Mouse (Mus musculus) liver, adult 2 months (tissue): ENCODE data around the gene Gls2. TPM values are rescaled to one million over a fixed set of nuclear protein-coding genes. Genes with fewer than 3 reads are reported as not detected.

Source experiments
- DNase-seq: peaks from one replicate; pipeline ENCODE4 v3.0.0-alpha.2; 2011; ENCODE audit warnings: low read depth, low spot score; ENCODE audit errors: extremely low read depth
- H3K27ac ChIP-seq: fragments of 200-500 bp; replicated peaks from 2 replicates; pipeline ENCODE4 v1.5.1; 2012; ENCODE audit warnings: low read depth, mild to moderate bottlenecking, control low read depth, inconsistent platforms, low read length; ENCODE audit not compliant: insufficient read depth
- H3K27me3 ChIP-seq: fragments of 200-500 bp; 2 replicates; pipeline ENCODE4 v1.6.1; 2012; ENCODE audit warnings: mild to moderate bottlenecking, moderate library complexity, low read length, inconsistent platforms; ENCODE audit not compliant: control insufficient read depth, insufficient read depth
- H3K36me3 ChIP-seq: fragments of 200-500 bp; 2 replicates; pipeline ENCODE4 v1.6.1; 2012; ENCODE audit warnings: low read length, inconsistent platforms; ENCODE audit not compliant: control insufficient read depth, insufficient read depth
- H3K4me1 ChIP-seq: fragments of 200-500 bp; 2 replicates; pipeline ENCODE4 v1.6.1; 2011; ENCODE audit warnings: low read length; ENCODE audit not compliant: control insufficient read depth, insufficient read depth
- H3K4me3 ChIP-seq: fragments of 200-500 bp; 2 replicates; pipeline ENCODE4 v1.5.1; 2011; ENCODE audit warnings: low read depth, mild to moderate bottlenecking, control low read depth, low read length, moderate library complexity; ENCODE audit not compliant: insufficient read depth
- H3K79me2 ChIP-seq: fragments of 200-500 bp; 2 replicates; pipeline ENCODE4 v1.6.1; 2012; ENCODE audit warnings: inconsistent platforms, mild to moderate bottlenecking, low read length, moderate library complexity; ENCODE audit not compliant: control insufficient read depth, insufficient read depth
- H3K9ac ChIP-seq: fragments of 200-500 bp; 2 replicates; pipeline ENCODE4 v1.6.1; 2012; ENCODE audit warnings: low read depth, mild to moderate bottlenecking, control low read depth, inconsistent platforms, low read length
- CTCF ChIP-seq: fragments of 200-500 bp; IDR thresholded peaks from 2 replicates; pipeline ENCODE4 v1.5.1; 2011; ENCODE audit warnings: low read depth, low read length, control low read depth
- POLR2A ChIP-seq: fragments of 200-500 bp; IDR thresholded peaks from 2 replicates; pipeline ENCODE4 v1.6.1; 2011; ENCODE audit warnings: low read length, control low read depth; ENCODE audit not compliant: insufficient read depth; ENCODE audit errors: extremely low read depth
- WGBS: fragments of 180-500 bp; shearing (Covaris S2); methylation state at CpG from one replicate; pipeline ENCODE4 v1.1.7; 2018; 5-methylcytosine and 5-hydroxymethylcytosine counted together
- polyA plus RNA-seq: library from polyadenylated mRNA; depleted of rRNA; stranded (reverse); fragments of >200 nt; gene quantifications from 2 replicates; pipeline ENCODE4 v1.2.3, GENCODE M21; 2012; rRNA removed
- total RNA-seq: library from RNA; depleted of rRNA; stranded (reverse); fragments of >200 nt; gene quantifications from 2 replicates; pipeline ENCODE4 v1.2.3, GENCODE M21; 2014; rRNA removed

The Gls2 gene
- total and polyA plus RNA-seq, 2 experiments = 485 to 1,667 TPM

GRCm38 (mm10) chr10:128258953-128259352, 64.7 kb downstream of the Gls2 start:
- Histone ChIP-seq H3K9ac (no peak overlapping the region), H3K27me3 (no peaks in the 10 kb centered on the region), H3K4me1 (peaks cover 11% of the 10 kb centered on the region), H3K4me3 (no peak overlapping the region), H3K79me2 (no peaks in the 10 kb centered on the region; the same call in 1 of the 2 replicates), H3K27ac (no peak overlapping the region), H3K36me3 (no peaks in the 10 kb centered on the region)
- 52% methylated on average over 4 of the region's 4 CpGs for WGBS
- TF ChIP-seq CTCF (no peak), POLR2A (no peak)
- DNase-seq = no peak

Other genes with a start within 250 kb of the Gls2 start
- 468 and 651 TPM in 2 replicates for gene Hsd17b6, start 186.8 kb upstream of the Gls2 start, total RNA-seq
- gene Hsd17b6, start 186.8 kb upstream of the Gls2 start, polyA plus RNA-seq = 229 and 364 TPM in 2 replicates
- 3.5 and 5.5 TPM in 2 replicates for gene Prim1, start 179.3 kb upstream of the Gls2 start, total RNA-seq
- 1.3 and 1.5 TPM in 2 replicates for gene Prim1, start 179.3 kb upstream of the Gls2 start, polyA plus RNA-seq
- 353 and 448 TPM in 2 replicates for gene Naca, start 158.9 kb upstream of the Gls2 start, total RNA-seq
- 170 and 182 TPM in 2 replicates for gene Naca, start 158.9 kb upstream of the Gls2 start, polyA plus RNA-seq
- gene Ptges3, start 135.5 kb upstream of the Gls2 start, total RNA-seq = 90.4 and 97.3 TPM in 2 replicates
- 24.8 and 30.9 TPM in 2 replicates for gene Ptges3, start 135.5 kb upstream of the Gls2 start, polyA plus RNA-seq
- gene Atp5b, start 111.2 kb upstream of the Gls2 start, total RNA-seq = 1,653 and 1,721 TPM in 2 replicates
- gene Atp5b, start 111.2 kb upstream of the Gls2 start, polyA plus RNA-seq = 2,471 and 2,841 TPM in 2 replicates
- 6.6 and 9.1 TPM in 2 replicates for gene Baz2a, start 102.9 kb upstream of the Gls2 start, total RNA-seq
- gene Baz2a, start 102.9 kb upstream of the Gls2 start, polyA plus RNA-seq = 9.7 and 12.3 TPM in 2 replicates
- gene Rbms2, start 14.2 kb upstream of the Gls2 start, total RNA-seq = 8.0 and 9.6 TPM in 2 replicates
- 21.2 and 23.2 TPM in 2 replicates for gene Rbms2, start 14.2 kb upstream of the Gls2 start, polyA plus RNA-seq
- 20.8 and 21.1 TPM in 2 replicates for gene Spryd4, start 17.4 kb downstream of the Gls2 start, total RNA-seq
- gene Spryd4, start 17.4 kb downstream of the Gls2 start, polyA plus RNA-seq = 30.2 and 33.1 TPM in 2 replicates
- gene Mip, start 31.4 kb downstream of the Gls2 start, total RNA-seq = not detected in 2 replicates
- gene Mip, start 31.4 kb downstream of the Gls2 start, polyA plus RNA-seq = not detected in 2 replicates
- 1.6 and 1.7 TPM in 2 replicates for gene Timeless, start 37.6 kb downstream of the Gls2 start, total RNA-seq
- gene Timeless, start 37.6 kb downstream of the Gls2 start, polyA plus RNA-seq = 0.75 and 1.1 TPM in 2 replicates
- gene Apon, start 59.6 kb downstream of the Gls2 start, total RNA-seq = 201 and 227 TPM in 2 replicates
- 446 and 456 TPM in 2 replicates for gene Apon, start 59.6 kb downstream of the Gls2 start, polyA plus RNA-seq
- gene Apof, start 74.2 kb downstream of the Gls2 start, total RNA-seq = 1,199 and 1,422 TPM in 2 replicates
- gene Apof, start 74.2 kb downstream of the Gls2 start, polyA plus RNA-seq = 2,021 and 2,079 TPM in 2 replicates
- gene Stat2, start 76.1 kb downstream of the Gls2 start, total RNA-seq = 17.0 and 17.6 TPM in 2 replicates
- 26.3 and 46.6 TPM in 2 replicates for gene Stat2, start 76.1 kb downstream of the Gls2 start, polyA plus RNA-seq
- gene Il23a, start 104.3 kb downstream of the Gls2 start, total RNA-seq = not detected in 2 replicates
- gene Il23a, start 104.3 kb downstream of the Gls2 start, polyA plus RNA-seq = not detected in 2 replicates
- gene Pan2, start 108.9 kb downstream of the Gls2 start, total RNA-seq = 9.1 and 11.8 TPM in 2 replicates
- 12.7 and 20.3 TPM in 2 replicates for gene Pan2, start 108.9 kb downstream of the Gls2 start, polyA plus RNA-seq
- gene Cnpy2, start 128.0 kb downstream of the Gls2 start, total RNA-seq = 89.5 and 107 TPM in 2 replicates
- 69.0 and 72.0 TPM in 2 replicates for gene Cnpy2, start 128.0 kb downstream of the Gls2 start, polyA plus RNA-seq
- gene Cs, start 143.3 kb downstream of the Gls2 start, total RNA-seq = 57.1 and 60.1 TPM in 2 replicates
- 99.6 and 115 TPM in 2 replicates for gene Cs, start 143.3 kb downstream of the Gls2 start, polyA plus RNA-seq
- 19.9 and 20.7 TPM in 2 replicates for gene Coq10a, start 174.5 kb downstream of the Gls2 start, total RNA-seq
- gene Coq10a, start 174.5 kb downstream of the Gls2 start, polyA plus RNA-seq = 57.9 and 65.7 TPM in 2 replicates
- 5.6 and 9.3 TPM in 2 replicates for gene Ankrd52, start 182.7 kb downstream of the Gls2 start, total RNA-seq
- gene Ankrd52, start 182.7 kb downstream of the Gls2 start, polyA plus RNA-seq = 11.8 and 14.8 TPM in 2 replicates
- gene Slc39a5, start 206.8 kb downstream of the Gls2 start, total RNA-seq = 2.4 and 3.2 TPM in 2 replicates
- 2.0 and 8.9 TPM in 2 replicates for gene Slc39a5, start 206.8 kb downstream of the Gls2 start, polyA plus RNA-seq
- 12.9 and 17.0 TPM in 2 replicates for gene Nabp2, start 217.0 kb downstream of the Gls2 start, total RNA-seq
- 22.3 and 27.9 TPM in 2 replicates for gene Nabp2, start 217.0 kb downstream of the Gls2 start, polyA plus RNA-seq
- gene Rnf41, start 217.2 kb downstream of the Gls2 start, total RNA-seq = 5.1 and 6.6 TPM in 2 replicates
- 5.9 TPM in 2 replicates for gene Rnf41, start 217.2 kb downstream of the Gls2 start, polyA plus RNA-seq